Mouse (Mus musculus) midbrain, embryonic 11.5 days (tissue): Measurements from ENCODE around the gene Phrf1. TPM values are rescaled to one million over a fixed set of nuclear protein-coding genes. Genes with fewer than 3 reads are reported as not detected.
A peak's percentile ranks its signal among the peaks of the same experiment; 100 is the strongest.

Experiments used
- ATAC-seq: fragments of 200-750 bp; cut with Nextera tagmentation; 2 replicates; pipeline ENCODE4 v1.8.0; 2017; ENCODE audit warnings: moderate TSS enrichment, moderate library complexity; ENCODE audit not compliant: low FRiP score
- DNase-seq: peaks from one replicate; pipeline ENCODE4 v3.0.0; 2015; ENCODE audit warnings: low spot score; ENCODE audit errors: missing footprints
- H3K27ac ChIP-seq: fragments of 300-500 bp; sonication (generic); 2 replicates; pipeline ENCODE4 v1.5.1; 2014; ENCODE audit warnings: low read depth, low read length
- H3K27me3 ChIP-seq: fragments of 300-500 bp; sonication (generic); 2 replicates; pipeline ENCODE4 v1.6.1; 2014; ENCODE audit warnings: mild to moderate bottlenecking, low read length, moderate library complexity, mixed read lengths; ENCODE audit not compliant: control insufficient read depth, insufficient read depth
- H3K36me3 ChIP-seq: fragments of 300-500 bp; sonication (generic); 2 replicates; pipeline ENCODE4 v1.6.1; 2014; ENCODE audit warnings: mild to moderate bottlenecking, low read length, moderate library complexity, mixed read lengths; ENCODE audit not compliant: control insufficient read depth, insufficient read depth
- H3K4me1 ChIP-seq: fragments of 300-500 bp; sonication (generic); 2 replicates; pipeline ENCODE4 v1.6.1; 2014; ENCODE audit warnings: low read length; ENCODE audit not compliant: control insufficient read depth, insufficient read depth
- H3K4me2 ChIP-seq: fragments of 300-500 bp; sonication (generic); 2 replicates; pipeline ENCODE4 v1.6.1; 2014; ENCODE audit warnings: mild to moderate bottlenecking, moderate library complexity
- H3K4me3 ChIP-seq: fragments of 300-500 bp; sonication (generic); 2 replicates; pipeline ENCODE4 v1.5.1; 2014; ENCODE audit warnings: low read depth, low read length
- H3K9ac ChIP-seq: fragments of 300-500 bp; sonication (generic); 2 replicates; pipeline ENCODE4 v1.6.1; 2014; ENCODE audit warnings: low read length
- H3K9me3 ChIP-seq: fragments of 300-500 bp; sonication (generic); 2 replicates; pipeline ENCODE4 v1.6.1; 2016; ENCODE audit warnings: low read length; ENCODE audit not compliant: control insufficient read depth
- WGBS: fragments of 180-500 bp; shearing (Covaris S2); extraction: QIAGEN DNeasy Blood & Tissue Kit; methylation state at CpG from one replicate; pipeline ENCODE4 v1.1.7; 2014; 5-methylcytosine and 5-hydroxymethylcytosine counted together
- polyA plus RNA-seq: library from polyadenylated mRNA; unstranded; fragments of >200 nt; fragmentation: Nextera tagmentation; extraction: Ambion mirVana; gene quantifications from 2 replicates; pipeline ENCODE4 v1.2.1, GENCODE M21; 2014

The Phrf1 gene
- 59.6 and 78.3 TPM in 2 replicates for polyA plus RNA-seq

DNA sequence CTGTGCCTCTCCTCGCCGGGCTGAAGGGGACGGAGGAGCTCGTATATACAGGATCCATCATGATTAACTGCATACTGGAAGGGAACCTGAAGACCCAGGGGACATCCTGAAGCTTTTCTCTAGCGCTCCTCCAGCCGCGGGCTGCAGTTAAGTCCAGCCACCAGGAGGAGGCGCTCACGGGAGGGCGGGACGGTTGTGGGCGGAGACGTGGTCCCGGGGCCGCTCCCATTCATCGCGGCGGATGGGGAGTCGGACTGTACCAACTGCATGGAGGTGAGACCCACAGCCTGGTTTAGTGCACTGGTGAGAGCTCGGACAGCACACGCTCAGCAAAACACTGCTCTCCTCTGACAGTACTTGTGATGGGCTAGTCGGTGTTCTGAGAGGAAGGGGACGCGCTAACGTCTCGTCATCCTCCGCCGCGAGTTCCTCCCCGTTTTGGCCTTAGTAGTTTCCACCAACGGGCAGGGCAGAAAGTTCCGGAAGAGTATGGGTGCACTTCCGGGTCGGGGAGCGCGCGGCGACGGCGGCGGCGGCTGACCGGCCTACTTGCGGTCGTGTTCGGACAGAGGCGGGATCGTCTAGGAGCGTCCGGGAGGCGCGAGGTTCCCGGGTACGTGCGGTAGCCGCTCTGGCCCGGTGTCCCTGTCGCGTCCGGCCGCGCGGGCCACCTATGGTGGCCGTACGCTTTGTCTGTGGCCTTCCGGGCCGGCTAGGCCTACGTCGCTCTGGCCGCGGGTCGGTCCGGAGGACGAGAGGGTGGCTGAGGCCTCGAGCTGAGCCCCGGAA lies at the start of gene Phrf1:
Phrf1 (plus strand) TSS at position 506 of the 789 bp plus-strand sequence.
- ATAC-seq (peak; percentile 93), DNase-seq (peak; percentile 99)
- H3K4me3 ChIP-seq, result peak within 1 kb of the TSS; percentile 99
- no peaks in the 10 kb centered on the region for H3K27me3 ChIP-seq
- under 1% methylated on average over 76 of the region's 76 CpGs for WGBS
- H3K36me3 ChIP-seq, result peaks cover 15% of the 10 kb centered on the region; the same call in 1 of the 2 replicates
- H3K4me1 ChIP-seq, result peaks cover 11% of the 10 kb centered on the region
- no peaks in the 10 kb centered on the region for H3K9me3 ChIP-seq
- H3K4me2 ChIP-seq, result peak within 1 kb of the TSS; percentile 98
- H3K9ac ChIP-seq, result peak within 1 kb of the TSS; percentile 94
- peak within 1 kb of the TSS; percentile 88 for H3K27ac ChIP-seq

DNA sequence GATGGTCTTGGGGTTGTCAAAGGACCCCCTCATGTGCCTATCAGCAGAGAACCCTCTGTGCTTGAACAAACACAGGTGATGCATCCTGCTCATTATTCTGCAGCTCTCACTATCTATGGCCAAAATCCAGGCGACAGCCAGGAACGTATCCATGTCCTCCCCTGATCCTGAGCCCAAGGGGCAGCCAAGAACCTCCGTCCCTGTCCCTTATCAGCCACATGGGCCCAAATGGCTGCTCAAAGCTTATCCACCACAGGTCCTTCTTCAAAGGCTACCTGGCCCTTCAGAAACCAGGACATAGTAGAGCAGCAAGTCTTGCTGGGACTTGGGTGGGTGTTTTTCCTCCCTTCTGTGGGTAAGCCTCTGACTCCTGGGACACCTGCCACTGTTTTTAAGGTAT lies 40.4 kb upstream of the Phrf1 start:
- Histone ChIP-seq H3K4me1 (peaks cover 8% of the 10 kb centered on the region), H3K27me3 (no peaks in the 10 kb centered on the region), H3K4me2 (no peak overlapping the region), H3K4me3 (no peak overlapping the region), H3K36me3 (peaks cover 4% of the 10 kb centered on the region; the same call in 1 of the 2 replicates), H3K9me3 (no peaks in the 10 kb centered on the region), H3K27ac (no peak overlapping the region), H3K9ac (no peak overlapping the region)
- ATAC-seq (no peak), DNase-seq (no peak)
- WGBS, result 88% methylated on average over 3 of the region's 3 CpGs

DNA sequence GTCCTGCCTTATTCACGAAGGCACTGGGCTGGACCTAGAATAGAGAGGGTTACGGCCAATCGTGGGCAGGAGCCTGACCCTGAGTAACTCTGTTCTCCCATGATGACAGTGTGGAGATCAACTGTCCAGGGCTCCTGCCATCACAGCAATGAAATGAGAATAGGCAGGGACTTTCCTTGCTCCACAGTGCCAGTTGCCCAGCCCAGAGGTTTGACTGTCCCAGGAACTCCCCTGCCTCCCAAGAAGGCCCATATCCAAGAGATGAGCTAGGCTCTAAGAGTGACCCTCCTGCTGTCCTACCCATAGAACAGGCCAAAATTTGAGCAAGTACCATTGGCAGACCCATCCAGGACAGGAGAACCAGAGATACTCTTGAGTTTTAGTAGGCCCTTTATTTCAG lies 39.9 kb upstream of the Phrf1 start:
- Histone ChIP-seq H3K27me3 (no peaks in the 10 kb centered on the region), H3K36me3 (peaks cover 4% of the 10 kb centered on the region; the same call in 1 of the 2 replicates), H3K27ac (no peak overlapping the region), H3K4me3 (no peak overlapping the region), H3K9ac (no peak overlapping the region), H3K4me2 (no peak overlapping the region), H3K4me1 (peaks cover 8% of the 10 kb centered on the region), H3K9me3 (no peaks in the 10 kb centered on the region)
- DNase-seq (no peak), ATAC-seq (no peak)
- WGBS, result 89% methylated on average over 3 of the region's 3 CpGs

DNA sequence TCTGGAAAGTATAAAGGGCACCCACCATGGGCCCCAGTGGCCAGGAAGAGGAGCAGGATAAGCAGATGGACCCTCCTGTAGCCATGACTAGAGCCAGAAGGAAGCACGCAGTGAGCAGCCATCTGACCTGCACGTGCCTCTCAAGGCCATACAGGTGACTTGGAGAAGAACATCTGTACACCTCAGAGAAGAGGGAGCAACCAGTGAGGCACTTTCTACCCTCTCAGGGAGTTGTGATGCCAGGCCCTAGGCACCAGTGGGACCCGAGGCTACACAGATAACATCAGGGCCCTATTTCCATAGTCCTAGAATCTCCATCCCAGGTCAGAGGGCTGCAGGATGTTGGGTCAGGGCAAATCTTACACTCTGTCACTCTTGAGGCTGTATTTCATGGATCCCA lies 38.4 kb upstream of the Phrf1 start:
- DNase-seq, result no peak
- ATAC-seq, result no peak
- H3K4me1 ChIP-seq, result peaks cover 9% of the 10 kb centered on the region
- H3K4me3 ChIP-seq, result no peak overlapping the region
- H3K27me3 ChIP-seq, result no peaks in the 10 kb centered on the region
- H3K9ac ChIP-seq, result no peak overlapping the region
- no peak overlapping the region for H3K27ac ChIP-seq
- peaks cover 4% of the 10 kb centered on the region; the same call in 1 of the 2 replicates for H3K36me3 ChIP-seq
- no peaks in the 10 kb centered on the region for H3K9me3 ChIP-seq
- H3K4me2 ChIP-seq, result no peak overlapping the region
- WGBS, result 84% methylated on average over 3 of the region's 3 CpGs

DNA sequence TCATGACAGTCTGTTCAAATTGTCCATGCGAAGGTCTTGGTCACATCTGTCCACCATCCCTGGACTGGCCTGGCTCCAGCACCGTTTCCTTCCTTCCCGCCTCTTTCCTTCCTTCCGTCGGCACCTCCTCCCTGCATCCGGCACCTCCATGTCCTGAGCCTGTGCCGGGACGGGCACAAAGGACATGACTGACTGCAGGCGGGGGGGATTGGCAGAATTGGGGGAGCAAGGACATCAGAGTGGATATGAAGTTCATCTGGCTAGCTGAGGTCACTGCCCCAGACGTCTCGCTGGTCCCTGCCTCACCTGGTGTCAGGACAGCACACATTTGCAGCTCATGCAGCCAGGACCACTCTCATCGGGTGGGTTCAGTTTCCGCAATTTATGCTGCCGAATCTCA lies 37.5 kb upstream of the Phrf1 start:
- H3K27me3 ChIP-seq, result no peaks in the 10 kb centered on the region
- H3K4me3 ChIP-seq, result no peak overlapping the region
- H3K9me3 ChIP-seq, result no peaks in the 10 kb centered on the region
- peaks cover 10% of the 10 kb centered on the region for H3K4me1 ChIP-seq
- ATAC-seq (no peak), DNase-seq (peak; percentile 17)
- WGBS, result 95% methylated on average over 14 of the region's 14 CpGs
- no peak overlapping the region for H3K9ac ChIP-seq
- no peak overlapping the region for H3K27ac ChIP-seq
- H3K36me3 ChIP-seq, result peaks cover 4% of the 10 kb centered on the region; the same call in 1 of the 2 replicates
- no peak overlapping the region for H3K4me2 ChIP-seq

DNA sequence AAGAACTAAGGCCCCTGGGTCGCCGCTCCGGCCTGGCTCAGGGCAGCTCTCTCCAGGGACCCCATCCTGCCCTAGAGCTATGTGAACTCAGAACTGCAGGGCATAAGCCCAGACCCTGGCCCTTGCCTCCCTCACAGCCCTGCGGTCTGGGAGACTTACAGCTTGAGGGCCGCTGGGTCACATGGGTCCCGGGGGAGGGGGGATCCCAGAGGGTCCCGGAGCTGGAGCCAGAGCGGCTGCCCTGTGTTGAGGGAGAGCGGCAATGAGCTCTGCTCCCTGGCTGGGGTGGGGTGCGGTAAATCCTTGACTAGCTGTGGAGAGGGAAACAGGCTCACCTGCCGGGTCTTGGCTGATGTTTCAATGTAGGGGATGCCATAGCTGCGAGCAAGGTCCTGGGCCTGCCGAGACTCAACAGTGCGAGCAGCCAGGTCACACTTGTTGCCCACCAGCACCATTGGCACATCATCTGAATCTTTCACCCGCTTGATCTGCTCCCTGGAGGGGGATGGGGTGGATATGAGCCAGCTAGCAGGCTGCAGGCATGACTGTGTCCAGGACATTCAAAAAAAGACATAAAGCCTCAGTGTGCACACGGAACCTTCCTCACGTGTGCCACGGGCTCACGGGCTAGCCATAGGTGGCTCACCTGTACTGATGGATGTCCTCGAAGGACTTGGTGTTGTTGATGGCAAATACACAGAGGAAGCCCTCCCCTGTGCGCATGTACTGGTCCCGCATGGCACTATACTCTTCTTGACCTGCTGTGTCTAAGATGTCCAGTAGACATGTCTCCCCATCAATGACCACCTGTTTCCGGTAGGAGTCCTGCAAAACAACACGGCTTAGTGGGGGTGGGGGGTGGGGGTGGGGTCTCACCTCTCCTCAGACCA lies 36.5 kb upstream of the Phrf1 start:
- Histone ChIP-seq H3K9me3 (no peaks in the 10 kb centered on the region), H3K4me3 (peak overlapping the region; percentile 92; the same call in 1 of the 2 replicates), H3K36me3 (peaks cover 4% of the 10 kb centered on the region; the same call in 1 of the 2 replicates), H3K9ac (no peak overlapping the region), H3K4me2 (peak overlapping the region; percentile 99; the same call in 1 of the 2 replicates), H3K4me1 (peaks cover 10% of the 10 kb centered on the region), H3K27ac (no peak overlapping the region), H3K27me3 (no peaks in the 10 kb centered on the region)
- 91% methylated on average over 24 of the region's 24 CpGs for WGBS
- DNase-seq, result peak; percentile 47
- no peak for ATAC-seq

DNA sequence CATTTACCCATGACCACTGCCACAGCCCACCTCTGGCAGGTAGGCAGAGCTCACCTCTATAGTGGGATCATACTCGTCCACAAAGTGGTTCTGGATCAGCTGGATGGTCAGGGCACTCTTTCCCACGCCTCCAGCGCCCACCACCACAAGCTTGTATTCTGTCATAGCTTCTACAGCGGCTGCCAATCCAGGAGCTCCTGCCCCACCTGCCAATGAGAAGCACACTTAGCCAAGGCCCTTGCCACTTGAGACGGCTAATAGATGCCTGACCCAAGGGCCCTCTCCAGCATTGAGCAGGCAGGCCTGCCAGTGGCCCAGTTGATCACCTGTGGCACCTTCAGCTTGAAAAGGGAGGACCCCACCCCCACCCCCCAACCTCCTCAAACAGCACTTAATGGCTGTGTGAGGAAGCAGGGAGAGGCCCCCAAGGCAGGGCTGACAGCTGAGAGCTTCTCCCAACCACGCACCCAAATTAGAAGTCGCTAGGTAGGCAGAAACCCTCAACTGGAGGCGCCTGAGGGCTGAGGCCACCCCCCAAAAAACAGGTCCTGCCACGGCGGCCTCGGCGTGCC lies 35.7 kb upstream of the Phrf1 start:
- Histone ChIP-seq H3K27ac (no peak overlapping the region; the same call in 1 of the 2 replicates), H3K36me3 (peaks cover 4% of the 10 kb centered on the region; the same call in 1 of the 2 replicates), H3K9me3 (no peaks in the 10 kb centered on the region), H3K4me1 (peaks cover 10% of the 10 kb centered on the region), H3K4me2 (peak overlapping the region; percentile 99), H3K4me3 (peak overlapping the region; percentile 92), H3K9ac (peak overlapping the region; percentile 78), H3K27me3 (no peaks in the 10 kb centered on the region)
- ATAC-seq (no peak), DNase-seq (no peak)
- 30% methylated on average over 12 of the region's 12 CpGs for WGBS

DNA sequence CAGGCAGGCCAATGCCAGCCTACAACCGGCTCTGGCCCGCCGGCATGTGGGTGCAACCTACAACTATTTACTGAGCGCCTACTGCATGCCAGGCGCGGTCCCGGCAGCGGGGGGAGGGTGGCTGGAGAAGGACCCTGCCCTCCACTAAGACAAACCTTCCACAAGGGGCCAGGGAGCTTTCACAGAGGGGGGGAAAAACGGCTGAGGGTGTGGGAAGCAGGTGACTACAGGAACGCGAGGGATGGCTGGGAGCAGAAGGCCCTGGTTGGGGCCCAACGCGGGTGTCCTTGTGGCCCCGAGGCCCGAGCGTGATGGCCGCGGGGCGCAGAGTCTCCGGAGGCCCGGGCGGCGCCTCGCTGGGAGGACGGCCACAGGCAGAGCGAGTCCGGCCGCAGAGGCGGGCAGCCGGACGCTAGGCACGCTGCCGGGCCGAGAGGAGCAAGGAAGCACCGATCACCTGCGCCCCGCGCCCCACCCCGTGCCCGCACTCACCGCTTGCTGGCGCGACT lies 35.2 kb upstream of the Phrf1 start:
- ATAC-seq, result no peak
- H3K4me1 ChIP-seq, result peaks cover 10% of the 10 kb centered on the region
- WGBS, result under 1% methylated on average over 29 of the region's 43 CpGs

More for the DNA sequence above, 35.2 kb upstream of the Phrf1 start:
- peak overlapping the region; percentile 99 for H3K4me2 ChIP-seq
- peak overlapping the region; percentile 61 for H3K27ac ChIP-seq
- no peaks in the 10 kb centered on the region for H3K27me3 ChIP-seq
- peak overlapping the region; percentile 92 for H3K4me3 ChIP-seq
- peaks cover 4% of the 10 kb centered on the region; the same call in 1 of the 2 replicates for H3K36me3 ChIP-seq
- peak overlapping the region; percentile 78 for H3K9ac ChIP-seq
- H3K9me3 ChIP-seq, result no peaks in the 10 kb centered on the region
- DNase-seq, result peak; percentile 92
